Mouse (Mus musculus): ENCODE measurements at regions not wholly inside any gene's neighbourhood (a gene's known extent, or its start where the extent isn't known, plus 50 kb on each side); places are given as distances from the start of the nearest gene placed in this dataset.

- Histone ChIP-seq H3K27me3 (ENCODE audit: control insufficient read depth, insufficient read depth, low read length) (no peaks in the 10 kb centered on the region), H3K4me3 (ENCODE audit: control insufficient read depth, insufficient read depth, low read length) (no peak overlapping the region), H3K4me1 (replicated peaks; ENCODE audit: control insufficient read depth, insufficient read depth, low read length) (no peaks in the 10 kb centered on the region), H3K27ac (ENCODE audit: control insufficient read depth, insufficient read depth, low read length) (no peak overlapping the region), H3K36me3 (ENCODE audit: control insufficient read depth, insufficient read depth, low read length) (no peaks in the 10 kb centered on the region)
- 35% methylated on average over 11 of the region's 11 CpGs for WGBS
- no peak for DNase-seq
- TF ChIP-seq CTCF (IDR thresholded peaks at IDR 0.05; ENCODE audit: borderline replicate concordance, control insufficient read depth, extremely low read depth, insufficient read depth, low read length, poor library complexity) (no peak), POLR2A (IDR thresholded peaks at IDR 0.05; ENCODE audit: control insufficient read depth, extremely low read depth, insufficient read depth, low read length, poor library complexity) (no peak)
These were observed 469.5 kb upstream of the Fam19a5 start for GRCm38 (mm10) chr15:87074559-87074958.

DNA sequence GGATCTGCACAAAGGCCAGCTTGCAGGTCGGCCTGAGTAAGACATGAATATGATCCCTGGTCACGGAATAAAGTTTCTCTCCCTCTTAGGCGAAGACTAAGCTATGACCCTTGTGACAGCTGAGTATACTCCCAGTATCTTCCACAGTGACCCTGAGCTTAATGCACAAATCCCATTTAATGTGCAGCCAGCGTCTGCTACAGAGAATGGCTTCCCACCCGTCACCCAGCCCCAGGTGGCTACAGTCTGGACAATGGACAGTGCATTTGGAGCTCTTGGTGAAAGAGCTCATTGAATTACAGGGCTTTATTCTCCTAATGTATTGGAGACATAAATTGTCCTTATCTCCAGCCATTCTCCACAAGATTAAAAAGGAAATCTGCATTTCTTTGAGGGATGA lies 454.3 kb upstream of the Fam19a5 start:
- Histone ChIP-seq H3K4me3 (ENCODE audit: control insufficient read depth, insufficient read depth, low read length) (no peak overlapping the region), H3K27me3 (ENCODE audit: control insufficient read depth, insufficient read depth, low read length) (no peaks in the 10 kb centered on the region), H3K36me3 (ENCODE audit: control insufficient read depth, insufficient read depth, low read length) (no peaks in the 10 kb centered on the region), H3K27ac (ENCODE audit: control insufficient read depth, insufficient read depth, low read length) (no peak overlapping the region), H3K4me1 (replicated peaks; ENCODE audit: control insufficient read depth, insufficient read depth, low read length) (no peaks in the 10 kb centered on the region)
- DNase-seq = no peak
- 90% methylated on average over 5 of the region's 5 CpGs for WGBS
- TF ChIP-seq CTCF (IDR thresholded peaks at IDR 0.05; ENCODE audit: borderline replicate concordance, control insufficient read depth, extremely low read depth, insufficient read depth, low read length, poor library complexity) = no peak
- TF ChIP-seq POLR2A (IDR thresholded peaks at IDR 0.05; ENCODE audit: control insufficient read depth, extremely low read depth, insufficient read depth, low read length, poor library complexity) = no peak

DNA sequence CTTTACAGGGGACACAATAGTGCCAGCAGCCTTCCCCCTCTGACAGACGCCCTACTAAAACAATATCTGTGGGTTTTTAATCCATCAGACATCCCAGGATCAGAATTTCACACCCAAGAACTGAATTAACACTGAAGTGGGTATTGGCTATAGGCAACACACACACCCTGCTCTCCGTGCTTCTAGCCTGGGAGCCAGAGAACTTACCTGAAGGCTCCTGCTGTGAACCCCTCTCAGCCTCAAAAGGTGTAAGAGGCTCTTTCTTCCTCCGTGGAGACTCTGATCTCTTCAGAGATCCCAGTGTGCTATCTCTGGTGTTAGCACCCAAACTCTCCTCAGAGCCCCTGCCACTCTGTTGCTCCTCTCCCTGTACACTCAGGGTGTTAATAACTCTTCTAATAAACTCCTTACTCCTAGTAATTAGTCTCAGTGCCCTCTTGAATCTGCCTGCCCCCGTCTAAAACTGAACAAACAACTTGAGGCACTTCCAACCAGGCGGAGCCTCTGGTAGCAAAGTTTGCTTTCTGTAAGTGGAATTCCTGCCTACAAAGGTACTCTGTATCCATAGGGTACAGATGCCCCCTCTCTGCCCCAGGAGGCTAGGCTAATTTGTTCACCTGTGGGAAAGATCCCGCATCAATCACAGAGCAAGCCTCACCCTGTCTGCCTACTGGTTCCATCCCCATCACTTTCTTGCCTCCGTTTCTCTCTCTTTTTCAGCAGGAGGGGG lies 452.9 kb upstream of the Fam19a5 start:
- TF ChIP-seq CTCF (IDR thresholded peaks at IDR 0.05; ENCODE audit: borderline replicate concordance, control insufficient read depth, extremely low read depth, insufficient read depth, low read length, poor library complexity) = no peak
- TF ChIP-seq POLR2A (IDR thresholded peaks at IDR 0.05; ENCODE audit: control insufficient read depth, extremely low read depth, insufficient read depth, low read length, poor library complexity) = no peak
- 66% methylated on average over 7 of the region's 7 CpGs for WGBS
- H3K27ac ChIP-seq (ENCODE audit: control insufficient read depth, insufficient read depth, low read length) = no peak overlapping the region

DNA sequence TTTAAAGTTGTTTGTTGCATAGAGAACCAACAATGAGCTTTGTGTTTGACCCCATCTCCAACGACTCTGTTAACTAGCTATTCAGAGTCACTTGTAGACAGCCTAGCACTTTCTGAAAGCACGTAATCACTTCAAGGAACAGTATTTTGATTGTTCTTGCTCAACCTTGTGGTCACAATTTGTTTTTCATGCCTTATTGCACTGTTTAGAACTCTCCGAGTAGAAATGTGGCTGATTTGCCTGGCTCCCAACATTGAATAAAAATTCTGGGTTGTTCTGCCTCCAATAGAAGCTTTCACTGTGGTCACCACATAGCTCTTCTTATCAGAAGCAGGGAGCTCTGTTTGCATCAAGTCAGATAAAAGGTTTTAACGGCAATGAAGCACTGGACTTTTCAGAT lies 446.9 kb upstream of the Fam19a5 start:
- Histone ChIP-seq H3K4me3 (ENCODE audit: control insufficient read depth, insufficient read depth, low read length) (no peak overlapping the region), H3K27me3 (ENCODE audit: control insufficient read depth, insufficient read depth, low read length) (no peaks in the 10 kb centered on the region), H3K27ac (ENCODE audit: control insufficient read depth, insufficient read depth, low read length) (no peak overlapping the region), H3K36me3 (ENCODE audit: control insufficient read depth, insufficient read depth, low read length) (no peaks in the 10 kb centered on the region), H3K4me1 (replicated peaks; ENCODE audit: control insufficient read depth, insufficient read depth, low read length) (no peaks in the 10 kb centered on the region)
- TF ChIP-seq POLR2A (IDR thresholded peaks at IDR 0.05; ENCODE audit: control insufficient read depth, extremely low read depth, insufficient read depth, low read length, poor library complexity) (no peak), CTCF (IDR thresholded peaks at IDR 0.05; ENCODE audit: borderline replicate concordance, control insufficient read depth, extremely low read depth, insufficient read depth, low read length, poor library complexity) (no peak)
- DNase-seq = no peak
- WGBS = 90% methylated on average over 4 of the region's 4 CpGs

More for the DNA sequence above, 452.9 kb upstream of the Fam19a5 start:
- H3K4me1 ChIP-seq (replicated peaks; ENCODE audit: control insufficient read depth, insufficient read depth, low read length) = no peaks in the 10 kb centered on the region
- H3K4me3 ChIP-seq (ENCODE audit: control insufficient read depth, insufficient read depth, low read length) = no peak overlapping the region
- H3K27me3 ChIP-seq (ENCODE audit: control insufficient read depth, insufficient read depth, low read length) = no peaks in the 10 kb centered on the region
- DNase-seq = no peak
- no peaks in the 10 kb centered on the region for H3K36me3 ChIP-seq (ENCODE audit: control insufficient read depth, insufficient read depth, low read length)

DNA sequence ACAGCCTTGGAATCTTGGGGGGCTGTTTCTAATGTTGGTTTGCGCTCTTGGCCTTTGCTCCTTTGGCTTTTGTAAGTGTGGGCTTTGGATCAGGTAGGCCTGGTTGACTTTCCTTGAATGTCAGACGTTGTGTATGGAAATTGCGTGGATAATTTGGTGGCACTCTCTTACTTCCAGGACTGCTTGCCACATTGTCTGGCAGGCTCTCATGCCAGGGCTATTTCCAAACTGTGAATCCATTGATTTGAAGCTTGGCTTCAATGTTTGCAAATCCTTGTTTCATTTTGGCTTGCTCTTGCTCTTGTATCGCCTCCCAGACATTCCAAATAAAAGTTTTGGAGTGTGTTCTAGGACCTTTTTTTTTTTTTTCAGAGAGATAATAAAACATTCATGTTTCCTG lies 443.0 kb upstream of the Fam19a5 start:
- Histone ChIP-seq H3K36me3 (ENCODE audit: control insufficient read depth, insufficient read depth, low read length) (no peaks in the 10 kb centered on the region), H3K27me3 (ENCODE audit: control insufficient read depth, insufficient read depth, low read length) (no peaks in the 10 kb centered on the region), H3K4me3 (ENCODE audit: control insufficient read depth, insufficient read depth, low read length) (no peak overlapping the region), H3K4me1 (replicated peaks; ENCODE audit: control insufficient read depth, insufficient read depth, low read length) (no peaks in the 10 kb centered on the region), H3K27ac (ENCODE audit: control insufficient read depth, insufficient read depth, low read length) (no peak overlapping the region)
- TF ChIP-seq POLR2A (IDR thresholded peaks at IDR 0.05; ENCODE audit: control insufficient read depth, extremely low read depth, insufficient read depth, low read length, poor library complexity) = no peak
- no peak for TF ChIP-seq CTCF (IDR thresholded peaks at IDR 0.05; ENCODE audit: borderline replicate concordance, control insufficient read depth, extremely low read depth, insufficient read depth, low read length, poor library complexity)
- no peak for DNase-seq
- 91% methylated on average over 4 of the region's 4 CpGs for WGBS

GRCm38 (mm10) chr15:87102211-87102610 lies 441.9 kb upstream of the Fam19a5 start:
- 88% methylated on average over 4 of the region's 4 CpGs for WGBS
- no peaks in the 10 kb centered on the region for H3K4me1 ChIP-seq (replicated peaks; ENCODE audit: control insufficient read depth, insufficient read depth, low read length)
- no peaks in the 10 kb centered on the region for H3K36me3 ChIP-seq (ENCODE audit: control insufficient read depth, insufficient read depth, low read length)
- H3K27me3 ChIP-seq (ENCODE audit: control insufficient read depth, insufficient read depth, low read length) = no peaks in the 10 kb centered on the region
- no peak for DNase-seq
- no peak overlapping the region for H3K4me3 ChIP-seq (ENCODE audit: control insufficient read depth, insufficient read depth, low read length)
- TF ChIP-seq POLR2A (IDR thresholded peaks at IDR 0.05; ENCODE audit: control insufficient read depth, extremely low read depth, insufficient read depth, low read length, poor library complexity) = no peak
- no peak for TF ChIP-seq CTCF (IDR thresholded peaks at IDR 0.05; ENCODE audit: borderline replicate concordance, control insufficient read depth, extremely low read depth, insufficient read depth, low read length, poor library complexity)
- H3K27ac ChIP-seq (ENCODE audit: control insufficient read depth, insufficient read depth, low read length) = no peak overlapping the region

DNA sequence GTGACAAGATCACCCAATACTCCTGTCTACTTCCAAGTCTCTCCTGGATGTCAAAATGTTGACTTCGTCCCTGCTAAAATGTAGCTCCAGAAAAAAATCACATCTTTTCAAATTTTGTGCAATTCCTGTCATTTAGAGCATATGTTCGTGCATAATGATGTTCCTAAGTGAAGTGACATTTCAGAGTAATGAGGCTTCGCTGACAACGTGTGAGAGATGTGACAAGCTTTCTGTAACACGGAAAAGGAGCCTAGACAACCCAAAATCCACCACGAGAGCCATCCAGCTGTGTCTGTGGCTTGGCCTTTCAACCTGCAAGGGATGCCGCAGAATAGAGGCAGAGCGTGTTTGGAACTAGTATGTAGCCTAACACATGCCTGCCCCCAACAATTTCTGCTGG lies 438.1 kb upstream of the Fam19a5 start:
- no peak for TF ChIP-seq CTCF (IDR thresholded peaks at IDR 0.05; ENCODE audit: borderline replicate concordance, control insufficient read depth, extremely low read depth, insufficient read depth, low read length, poor library complexity)
- TF ChIP-seq POLR2A (IDR thresholded peaks at IDR 0.05; ENCODE audit: control insufficient read depth, extremely low read depth, insufficient read depth, low read length, poor library complexity) = no peak
- WGBS = 92% methylated on average over 8 of the region's 8 CpGs
- Histone ChIP-seq H3K27me3 (ENCODE audit: control insufficient read depth, insufficient read depth, low read length) (no peaks in the 10 kb centered on the region), H3K36me3 (ENCODE audit: control insufficient read depth, insufficient read depth, low read length) (no peaks in the 10 kb centered on the region), H3K4me1 (replicated peaks; ENCODE audit: control insufficient read depth, insufficient read depth, low read length) (no peaks in the 10 kb centered on the region), H3K4me3 (ENCODE audit: control insufficient read depth, insufficient read depth, low read length) (no peak overlapping the region), H3K27ac (ENCODE audit: control insufficient read depth, insufficient read depth, low read length) (no peak overlapping the region)
- no peak for DNase-seq

Data from thymus, adult 2 months (tissue).